Mouse (Mus musculus): ENCODE data around the gene Slc4a2. TPM values are rescaled to one million over a fixed set of nuclear protein-coding genes. Genes with fewer than 3 reads are reported as not detected.
A peak's percentile ranks its signal among the peaks of the same experiment; 100 is the strongest.

Gene Slc4a2
- total and polyA plus RNA-seq, 2 experiments: 15.4 to 40.4 TPM

GRCm38 (mm10) chr5:24425421-24426036 is 1.9 kb downstream of the Slc4a2 start:
- WGBS: 2% methylated on average over 25 of the region's 30 CpGs
- H3K4me1 ChIP-seq (ENCODE audit: control insufficient read depth, insufficient read depth, low read length): peaks cover 13% of the 10 kb centered on the region
- H3K27ac ChIP-seq (replicated peaks; ENCODE audit: insufficient read depth, low read depth, low read length): peak overlapping the region; percentile 39; the same call in 1 of the 2 replicates
- H3K27me3 ChIP-seq (ENCODE audit: control insufficient read depth, insufficient read depth, low read length): no peaks in the 10 kb centered on the region
- no peak for DNase-seq (ENCODE audit: extremely low read depth, low read depth, low spot score)
- peak overlapping the region; percentile 95 for H3K9ac ChIP-seq (ENCODE audit: low read depth, low read length)
- H3K36me3 ChIP-seq (ENCODE audit: control insufficient read depth, insufficient read depth, low read length): peaks cover 3% of the 10 kb centered on the region; the same call in 1 of the 2 replicates
- H3K4me3 ChIP-seq (ENCODE audit: insufficient read depth, low read depth, low read length): peak overlapping the region; percentile 76
- TF ChIP-seq POLR2A (IDR thresholded peaks at IDR 0.05; ENCODE audit: extremely low read depth, insufficient read depth, low read length): no peak
- no peak for TF ChIP-seq CTCF (IDR thresholded peaks at IDR 0.05; ENCODE audit: low read depth, low read length)
- peaks cover 6% of the 10 kb centered on the region; the same call in 1 of the 2 replicates for H3K79me2 ChIP-seq (ENCODE audit: control insufficient read depth, insufficient read depth, low read length)

- peaks cover 3% of the 10 kb centered on the region; the same call in 1 of the 2 replicates for H3K36me3 ChIP-seq (ENCODE audit: control insufficient read depth, insufficient read depth, low read length)
- H3K27me3 ChIP-seq (ENCODE audit: control insufficient read depth, insufficient read depth, low read length): no peaks in the 10 kb centered on the region
- DNase-seq (ENCODE audit: extremely low read depth, low read depth, low spot score): no peak
- peaks cover 6% of the 10 kb centered on the region; the same call in 1 of the 2 replicates for H3K79me2 ChIP-seq (ENCODE audit: control insufficient read depth, insufficient read depth, low read length)
- 0 out of 2 replicates have a peak overlapping the region, but pooled peaks have one; percentile 76 for H3K4me3 ChIP-seq (ENCODE audit: insufficient read depth, low read depth, low read length)
- no peak overlapping the region for H3K27ac ChIP-seq (replicated peaks; ENCODE audit: insufficient read depth, low read depth, low read length)
- peak overlapping the region; percentile 95 for H3K9ac ChIP-seq (ENCODE audit: low read depth, low read length)
- peaks cover 13% of the 10 kb centered on the region for H3K4me1 ChIP-seq (ENCODE audit: control insufficient read depth, insufficient read depth, low read length)
- WGBS: 18% methylated on average over 10 of the region's 10 CpGs
- no peak for TF ChIP-seq CTCF (IDR thresholded peaks at IDR 0.05; ENCODE audit: low read depth, low read length)
- TF ChIP-seq POLR2A (IDR thresholded peaks at IDR 0.05; ENCODE audit: extremely low read depth, insufficient read depth, low read length): no peak
Measured at GRCm38 (mm10) chr5:24426037-24426432, 2.4 kb downstream of the Slc4a2 start.

GRCm38 (mm10) chr5:24426556-24427284 is 3.1 kb downstream of the Slc4a2 start:
- Histone ChIP-seq H3K9ac (ENCODE audit: low read depth, low read length) (0 out of 2 replicates have a peak overlapping the region, but pooled peaks have one; percentile 8), H3K4me1 (ENCODE audit: control insufficient read depth, insufficient read depth, low read length) (peaks cover 13% of the 10 kb centered on the region), H3K4me3 (ENCODE audit: insufficient read depth, low read depth, low read length) (no peak overlapping the region), H3K36me3 (ENCODE audit: control insufficient read depth, insufficient read depth, low read length) (peaks cover 4% of the 10 kb centered on the region; the same call in 1 of the 2 replicates), H3K27ac (replicated peaks; ENCODE audit: insufficient read depth, low read depth, low read length) (no peak overlapping the region), H3K27me3 (ENCODE audit: control insufficient read depth, insufficient read depth, low read length) (no peaks in the 10 kb centered on the region), H3K79me2 (ENCODE audit: control insufficient read depth, insufficient read depth, low read length) (peaks cover 6% of the 10 kb centered on the region; the same call in 1 of the 2 replicates)
- no peak for DNase-seq (ENCODE audit: extremely low read depth, low read depth, low spot score)
- TF ChIP-seq POLR2A (IDR thresholded peaks at IDR 0.05; ENCODE audit: extremely low read depth, insufficient read depth, low read length) (no peak), CTCF (IDR thresholded peaks at IDR 0.05; ENCODE audit: low read depth, low read length) (no peak)
- WGBS: 40% methylated on average over 9 of the region's 9 CpGs

- peaks cover 13% of the 10 kb centered on the region for H3K4me1 ChIP-seq (ENCODE audit: control insufficient read depth, insufficient read depth, low read length)
- no peaks in the 10 kb centered on the region for H3K27me3 ChIP-seq (ENCODE audit: control insufficient read depth, insufficient read depth, low read length)
- H3K9ac ChIP-seq (ENCODE audit: low read depth, low read length): no peak overlapping the region
- peaks cover 6% of the 10 kb centered on the region; the same call in 1 of the 2 replicates for H3K79me2 ChIP-seq (ENCODE audit: control insufficient read depth, insufficient read depth, low read length)
- DNase-seq (ENCODE audit: extremely low read depth, low read depth, low spot score): no peak
- no peak overlapping the region for H3K27ac ChIP-seq (replicated peaks; ENCODE audit: insufficient read depth, low read depth, low read length)
- peaks cover 4% of the 10 kb centered on the region; the same call in 1 of the 2 replicates for H3K36me3 ChIP-seq (ENCODE audit: control insufficient read depth, insufficient read depth, low read length)
- no peak overlapping the region for H3K4me3 ChIP-seq (ENCODE audit: insufficient read depth, low read depth, low read length)
- 39% methylated on average over 12 of the region's 12 CpGs for WGBS
- TF ChIP-seq CTCF (IDR thresholded peaks at IDR 0.05; ENCODE audit: low read depth, low read length) (no peak), POLR2A (IDR thresholded peaks at IDR 0.05; ENCODE audit: extremely low read depth, insufficient read depth, low read length) (no peak)
Measured at GRCm38 (mm10) chr5:24427285-24427633, 3.6 kb downstream of the Slc4a2 start.

- peaks cover 9% of the 10 kb centered on the region for H3K4me1 ChIP-seq (ENCODE audit: control insufficient read depth, insufficient read depth, low read length)
- 0 out of 2 replicates have a peak, but pooled peaks have one; percentile 14 for TF ChIP-seq POLR2A (IDR thresholded peaks at IDR 0.05; ENCODE audit: extremely low read depth, insufficient read depth, low read length)
- TF ChIP-seq CTCF (IDR thresholded peaks at IDR 0.05; ENCODE audit: low read depth, low read length): no peak
- no peaks in the 10 kb centered on the region for H3K27me3 ChIP-seq (ENCODE audit: control insufficient read depth, insufficient read depth, low read length)
- peaks cover 4% of the 10 kb centered on the region; the same call in 1 of the 2 replicates for H3K79me2 ChIP-seq (ENCODE audit: control insufficient read depth, insufficient read depth, low read length)
- DNase-seq (ENCODE audit: extremely low read depth, low read depth, low spot score): peak; percentile 92
- H3K27ac ChIP-seq (replicated peaks; ENCODE audit: insufficient read depth, low read depth, low read length): peak overlapping the region; percentile 72
- peak overlapping the region; percentile 89 for H3K4me3 ChIP-seq (ENCODE audit: insufficient read depth, low read depth, low read length)
- H3K36me3 ChIP-seq (ENCODE audit: control insufficient read depth, insufficient read depth, low read length): peaks cover 8% of the 10 kb centered on the region; the same call in 1 of the 2 replicates
- 14% methylated on average over 15 of the region's 15 CpGs for WGBS
- H3K9ac ChIP-seq (ENCODE audit: low read depth, low read length): peak overlapping the region; percentile 78
Measured at GRCm38 (mm10) chr5:24427981-24428402, 4.4 kb downstream of the Slc4a2 start.

Measured in liver, adult 2 months (tissue).